Mouse (Mus musculus) spleen, adult 2 months (tissue): ENCODE data around the gene Slc22a23.

Experiments used
- CTCF ChIP-seq: fragments of 200-500 bp; IDR thresholded peaks from 2 replicates; pipeline ENCODE4 v1.5.1; 2011; ENCODE audit warnings: mild to moderate bottlenecking, inconsistent platforms; ENCODE audit not compliant: insufficient read depth, insufficient read length, insufficient replicate concordance; ENCODE audit errors: extremely low read depth
- POLR2A ChIP-seq: fragments of 200-500 bp; IDR thresholded peaks from 2 replicates; pipeline ENCODE4 v1.6.1; 2011; ENCODE audit warnings: low read depth, low read length, inconsistent platforms

DNA sequence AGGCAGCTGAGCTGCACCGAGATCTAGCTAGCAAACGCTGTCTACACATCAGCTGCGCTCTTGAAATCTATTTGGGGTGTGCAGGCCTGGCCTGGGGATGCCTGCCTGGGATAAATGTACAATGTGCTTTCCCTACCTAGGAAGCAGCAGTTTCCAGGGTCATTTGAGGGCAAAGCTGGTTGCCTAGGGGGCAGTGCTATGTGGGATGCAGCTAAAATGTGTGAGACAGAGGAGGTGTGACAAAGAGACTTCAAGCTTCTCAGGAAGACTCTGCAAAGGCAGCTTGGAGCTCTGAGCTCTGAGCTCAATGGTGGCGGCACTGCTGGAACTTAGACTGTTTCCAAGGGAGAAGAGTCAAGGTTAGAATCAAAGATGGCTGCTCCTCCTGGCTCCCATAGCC lies 30.2 kb upstream of the Slc22a23 start:
- TF ChIP-seq POLR2A (no peak), CTCF (no peak)
